Mouse (Mus musculus) hindbrain, embryonic 14.5 days (tissue): ENCODE measurements around the gene Pdrg1. TPM values are rescaled to one million over a fixed set of nuclear protein-coding genes. Genes with fewer than 3 reads are reported as not detected.

Experiments used
- ATAC-seq: fragments of 200-750 bp; cut with Nextera tagmentation; 2 replicates; pipeline ENCODE4 v1.8.0; 2017; ENCODE audit warnings: moderate number of reproducible peaks, mild to moderate bottlenecking, moderate TSS enrichment, moderate library complexity; ENCODE audit not compliant: low FRiP score
- DNase-seq: peaks from one replicate; pipeline ENCODE4 v3.0.0-alpha.2; 2015; ENCODE audit warnings: low spot score
- H3K27ac ChIP-seq: fragments of 300-500 bp; sonication (generic); 2 replicates; pipeline ENCODE4 v1.5.1; 2014; ENCODE audit warnings: mild to moderate bottlenecking, moderate library complexity
- H3K27me3 ChIP-seq: fragments of 300-500 bp; sonication (generic); 2 replicates; pipeline ENCODE4 v1.6.1; 2014; ENCODE audit warnings: mild to moderate bottlenecking, low read length, mixed read lengths; ENCODE audit not compliant: control insufficient read depth, insufficient read depth
- H3K36me3 ChIP-seq: fragments of 300-500 bp; sonication (generic); replicated peaks from 2 replicates; pipeline ENCODE4 v1.6.1; 2014; ENCODE audit not compliant: control insufficient read depth, insufficient read depth
- H3K4me1 ChIP-seq: fragments of 300-500 bp; sonication (generic); replicated peaks from 2 replicates; pipeline ENCODE4 v1.6.1; 2014; ENCODE audit warnings: antibody characterized with exemption, low read length, mixed read lengths; ENCODE audit not compliant: control insufficient read depth, insufficient read depth
- H3K4me2 ChIP-seq: fragments of 300-500 bp; sonication (generic); replicated peaks from 2 replicates; pipeline ENCODE4 v1.6.1; 2014; ENCODE audit warnings: mild to moderate bottlenecking, moderate library complexity
- H3K4me3 ChIP-seq: fragments of 300-500 bp; sonication (generic); replicated peaks from 2 replicates; pipeline ENCODE4 v1.5.1; 2014; ENCODE audit warnings: mild to moderate bottlenecking, low read length
- H3K9ac ChIP-seq: fragments of 300-500 bp; sonication (generic); 2 replicates; pipeline ENCODE4 v1.6.1; 2014
- H3K9me3 ChIP-seq: fragments of 300-500 bp; sonication (generic); 2 replicates; pipeline ENCODE4 v1.6.1; 2016; ENCODE audit warnings: low read length; ENCODE audit not compliant: control insufficient read depth
- WGBS: fragments of 180-500 bp; shearing (Covaris S2); extraction: QIAGEN DNeasy Blood & Tissue Kit; methylation state at CpG from one replicate; pipeline ENCODE4 v1.1.7; 2014; 5-methylcytosine and 5-hydroxymethylcytosine counted together
- polyA plus RNA-seq: library from polyadenylated mRNA; unstranded; fragments of >200 nt; fragmentation: Nextera tagmentation; extraction: Ambion mirVana; gene quantifications from 2 replicates; pipeline ENCODE4 v1.2.1, GENCODE M21; 2014

Pdrg1 gene
- polyA plus RNA-seq, 1 experiment from 2014 or later, result 137 TPM

DNA sequence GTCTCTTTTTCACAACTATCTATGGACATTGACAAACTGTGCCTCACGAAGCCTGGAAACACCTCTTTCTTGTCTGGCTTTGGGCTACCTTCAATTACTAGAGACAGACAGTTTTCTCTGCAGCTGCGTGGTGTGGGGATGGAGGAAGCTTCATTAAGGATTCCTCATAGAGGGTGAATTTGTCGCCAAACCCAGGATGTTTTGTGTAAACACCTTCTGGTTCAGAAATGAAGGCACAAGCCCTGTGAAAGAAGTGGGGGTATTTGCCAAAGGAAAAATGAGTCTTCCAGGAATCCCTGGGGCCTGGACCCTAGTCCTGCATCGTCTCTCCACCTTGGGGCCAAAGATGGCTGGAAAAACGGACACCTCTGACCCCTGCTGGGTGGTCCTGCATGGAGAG, 1.6 kb upstream of the Pdrg1 start:
- peaks cover 5% of the 10 kb centered on the region; the same call in 1 of the 2 replicates for H3K27me3 ChIP-seq
- 49% methylated on average over 5 of the region's 5 CpGs for WGBS

GRCm38 (mm10) chr2:153015804-153016203, 577 bp upstream of the Pdrg1 start:
- peaks cover 28% of the 10 kb centered on the region for H3K36me3 ChIP-seq
- H3K9ac ChIP-seq, result peak overlapping the region; percentile 87
- peak overlapping the region; percentile 54; the same call in 1 of the 2 replicates for H3K27ac ChIP-seq
- peak; percentile 55 for DNase-seq
- H3K27me3 ChIP-seq, result peaks cover 5% of the 10 kb centered on the region; the same call in 1 of the 2 replicates
- peak overlapping the region; percentile 92 for H3K4me2 ChIP-seq
- ATAC-seq, result no peak
- H3K9me3 ChIP-seq, result no peaks in the 10 kb centered on the region
- WGBS, result 44% methylated on average over 8 of the region's 8 CpGs
- peak overlapping the region; percentile 88 for H3K4me3 ChIP-seq
- peaks cover 11% of the 10 kb centered on the region for H3K4me1 ChIP-seq

More for the DNA sequence above, 1.6 kb upstream of the Pdrg1 start:
- Histone ChIP-seq H3K36me3 (peaks cover 18% of the 10 kb centered on the region), H3K4me3 (no peak overlapping the region), H3K4me2 (no peak overlapping the region), H3K9me3 (no peaks in the 10 kb centered on the region), H3K27ac (no peak overlapping the region), H3K9ac (no peak overlapping the region), H3K4me1 (peaks cover 11% of the 10 kb centered on the region)
- ATAC-seq (no peak), DNase-seq (no peak)

GRCm38 (mm10) chr2:153013724-153014515, 1.3 kb downstream of the Pdrg1 start:
- 94% methylated on average over 11 of the region's 11 CpGs for WGBS
- DNase-seq, result no peak
- peaks cover 11% of the 10 kb centered on the region for H3K4me1 ChIP-seq

GRCm38 (mm10) chr2:153009192-153009973, 5.8 kb downstream of the Pdrg1 start:
- DNase-seq (no peak), ATAC-seq (no peak)
- H3K4me3 ChIP-seq, result no peak overlapping the region
- no peak overlapping the region for H3K9ac ChIP-seq
- H3K4me1 ChIP-seq, result peaks cover 4% of the 10 kb centered on the region
- peaks cover 75% of the 10 kb centered on the region for H3K36me3 ChIP-seq
- H3K27me3 ChIP-seq, result no peaks in the 10 kb centered on the region
- 87% methylated on average over 12 of the region's 12 CpGs for WGBS
- no peak overlapping the region for H3K27ac ChIP-seq
- no peak overlapping the region for H3K4me2 ChIP-seq
- H3K9me3 ChIP-seq, result no peaks in the 10 kb centered on the region

More at GRCm38 (mm10) chr2:153013724-153014515, 1.3 kb downstream of the Pdrg1 start:
- no peak for ATAC-seq
- H3K4me2 ChIP-seq, result peak overlapping the region; percentile 92
- H3K9me3 ChIP-seq, result no peaks in the 10 kb centered on the region
- H3K9ac ChIP-seq, result peak overlapping the region; percentile 87; the same call in 1 of the 2 replicates
- H3K36me3 ChIP-seq, result peaks cover 47% of the 10 kb centered on the region
- peak overlapping the region; percentile 88 for H3K4me3 ChIP-seq
- H3K27ac ChIP-seq, result no peak overlapping the region
- peaks cover 5% of the 10 kb centered on the region; the same call in 1 of the 2 replicates for H3K27me3 ChIP-seq

DNA sequence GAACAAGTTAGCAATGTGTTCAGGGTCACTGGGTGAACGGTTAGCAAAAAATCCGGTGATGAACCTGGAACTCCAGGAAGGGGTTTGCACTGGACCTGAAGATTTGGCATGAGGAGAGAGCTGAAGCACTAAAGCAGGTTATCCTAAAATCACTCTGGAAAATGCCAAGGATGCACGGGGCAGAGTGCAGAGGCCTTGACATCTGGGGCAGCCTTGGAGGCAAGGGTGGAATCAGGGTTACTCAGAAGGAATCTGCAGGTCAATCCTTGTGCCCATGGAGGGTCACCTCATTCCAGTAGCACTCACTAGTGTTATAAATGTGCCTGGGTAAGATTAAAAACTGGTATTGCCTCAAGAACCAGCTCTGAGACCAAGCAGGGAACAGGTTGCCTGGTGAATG, 9.2 kb downstream of the Pdrg1 start:
- DNase-seq (no peak), ATAC-seq (no peak)
- H3K4me2 ChIP-seq, result no peak overlapping the region
- H3K4me3 ChIP-seq, result no peak overlapping the region
- WGBS, result 91% methylated on average over 3 of the region's 3 CpGs
- no peaks in the 10 kb centered on the region for H3K4me1 ChIP-seq
- H3K36me3 ChIP-seq, result peaks cover 49% of the 10 kb centered on the region
- no peak overlapping the region for H3K9ac ChIP-seq
- no peak overlapping the region for H3K27ac ChIP-seq
- H3K9me3 ChIP-seq, result no peaks in the 10 kb centered on the region
- no peaks in the 10 kb centered on the region for H3K27me3 ChIP-seq

DNA sequence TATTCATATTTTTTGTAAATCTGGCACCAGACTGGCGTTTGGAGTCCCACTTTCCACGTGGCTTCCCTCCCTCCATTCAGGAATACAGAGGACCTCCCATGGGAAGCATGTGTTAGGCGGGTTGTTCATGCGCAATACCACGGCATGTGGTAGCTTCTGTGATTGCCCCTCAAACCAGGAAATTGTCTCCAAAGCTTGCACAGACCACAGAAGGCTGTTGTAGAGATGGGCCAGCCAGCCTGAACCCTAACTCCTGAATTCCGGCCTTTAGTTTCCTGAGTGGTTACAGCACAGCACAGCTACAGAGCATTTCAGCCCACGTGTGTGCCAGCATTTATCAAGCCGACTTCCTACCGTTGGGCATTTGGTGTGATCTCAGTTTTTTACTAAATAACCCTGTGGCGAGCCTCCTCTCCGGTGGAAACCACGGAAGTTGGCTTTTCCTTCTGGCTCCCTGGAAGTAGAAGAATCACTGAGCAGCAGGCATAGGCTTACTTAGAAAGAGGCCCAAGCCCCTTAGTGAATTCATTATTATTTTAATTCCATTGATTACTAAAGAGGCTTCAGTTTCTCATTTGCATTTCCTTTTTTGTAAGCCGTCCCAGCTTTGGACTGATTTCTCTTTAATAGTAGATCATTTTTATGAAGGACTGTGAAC, 11.4 kb downstream of the Pdrg1 start:
- no peaks in the 10 kb centered on the region for H3K27me3 ChIP-seq
- no peak overlapping the region for H3K4me2 ChIP-seq
- H3K4me3 ChIP-seq, result no peak overlapping the region
- ATAC-seq (no peak), DNase-seq (no peak)
- peaks cover 27% of the 10 kb centered on the region for H3K36me3 ChIP-seq
- WGBS, result 33% methylated on average over 13 of the region's 13 CpGs
- H3K9me3 ChIP-seq, result no peaks in the 10 kb centered on the region
- H3K27ac ChIP-seq, result no peak overlapping the region
- H3K9ac ChIP-seq, result no peak overlapping the region
- no peaks in the 10 kb centered on the region for H3K4me1 ChIP-seq

DNA sequence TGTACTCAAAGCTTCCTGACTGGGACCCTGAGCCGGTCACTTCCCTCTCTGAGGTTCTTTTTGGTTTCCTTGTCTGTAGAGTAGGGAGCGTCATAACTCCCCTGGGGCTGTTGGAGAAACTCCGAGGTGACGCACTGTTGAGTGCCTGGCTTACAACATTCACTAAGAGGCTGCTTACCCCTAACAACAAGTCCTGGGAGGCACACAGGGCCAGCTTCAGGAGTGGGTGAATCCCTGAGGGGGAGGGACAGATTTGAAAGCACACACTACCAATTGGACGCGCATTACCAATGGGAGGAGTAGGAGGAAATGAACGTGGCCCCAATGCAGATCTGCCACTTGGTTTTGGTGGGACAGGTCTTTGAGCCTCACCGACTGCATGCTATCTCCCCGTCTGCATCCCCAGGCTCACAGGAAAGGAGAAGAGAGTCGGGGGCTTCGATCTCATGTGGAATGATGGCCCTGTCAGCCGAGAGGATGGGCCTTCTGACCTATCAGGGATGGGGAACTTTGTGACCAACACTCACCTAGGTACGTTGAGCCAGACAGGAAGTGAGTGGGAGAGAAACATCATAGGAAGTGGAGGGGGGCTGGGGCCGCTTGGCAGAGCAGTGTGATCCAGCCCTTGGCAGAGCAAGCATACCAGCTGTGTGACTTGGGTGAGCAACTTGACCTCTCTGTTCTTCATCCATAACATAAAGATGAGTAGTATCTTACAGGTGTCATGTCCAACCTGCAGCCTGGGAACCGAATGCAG, 12.6 kb downstream of the Pdrg1 start:
- Histone ChIP-seq H3K27me3 (no peaks in the 10 kb centered on the region), H3K4me2 (no peak overlapping the region), H3K27ac (no peak overlapping the region), H3K4me3 (no peak overlapping the region), H3K36me3 (peaks cover 16% of the 10 kb centered on the region), H3K4me1 (no peaks in the 10 kb centered on the region), H3K9ac (no peak overlapping the region), H3K9me3 (no peaks in the 10 kb centered on the region)
- ATAC-seq, result no peak
- 84% methylated on average over 15 of the region's 15 CpGs for WGBS
- no peak for DNase-seq

DNA sequence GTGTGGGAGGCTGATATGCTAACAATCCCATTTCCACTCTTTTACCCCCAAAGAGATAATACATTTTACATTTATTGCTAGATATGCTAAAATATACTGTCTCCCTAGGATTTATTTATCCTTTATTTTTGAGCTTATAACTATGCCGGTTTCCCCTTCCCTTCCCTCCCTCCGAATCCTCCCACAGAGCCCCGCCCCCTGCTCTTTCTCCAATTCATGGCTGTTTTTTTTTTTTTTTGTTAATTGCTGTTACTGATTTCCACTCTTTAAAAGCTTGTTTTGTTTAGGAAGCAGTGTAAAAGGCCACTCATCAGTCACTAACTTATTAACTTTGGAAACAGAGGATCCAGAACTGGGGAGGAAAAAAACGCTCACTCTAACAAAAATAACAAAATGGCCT, 18.2 kb downstream of the Pdrg1 start:
- WGBS, result 64% methylated on average over 4 of the region's 4 CpGs
- no peak for ATAC-seq

More for the DNA sequence above, 18.2 kb downstream of the Pdrg1 start:
- Histone ChIP-seq H3K36me3 (no peaks in the 10 kb centered on the region), H3K27ac (no peak overlapping the region), H3K27me3 (no peaks in the 10 kb centered on the region), H3K9me3 (no peaks in the 10 kb centered on the region), H3K4me3 (no peak overlapping the region), H3K4me2 (no peak overlapping the region), H3K4me1 (no peaks in the 10 kb centered on the region), H3K9ac (no peak overlapping the region)
- no peak for DNase-seq
